8 mouse cellular contexts compared by ENCODE assay signal in the genomic region with DNA sequence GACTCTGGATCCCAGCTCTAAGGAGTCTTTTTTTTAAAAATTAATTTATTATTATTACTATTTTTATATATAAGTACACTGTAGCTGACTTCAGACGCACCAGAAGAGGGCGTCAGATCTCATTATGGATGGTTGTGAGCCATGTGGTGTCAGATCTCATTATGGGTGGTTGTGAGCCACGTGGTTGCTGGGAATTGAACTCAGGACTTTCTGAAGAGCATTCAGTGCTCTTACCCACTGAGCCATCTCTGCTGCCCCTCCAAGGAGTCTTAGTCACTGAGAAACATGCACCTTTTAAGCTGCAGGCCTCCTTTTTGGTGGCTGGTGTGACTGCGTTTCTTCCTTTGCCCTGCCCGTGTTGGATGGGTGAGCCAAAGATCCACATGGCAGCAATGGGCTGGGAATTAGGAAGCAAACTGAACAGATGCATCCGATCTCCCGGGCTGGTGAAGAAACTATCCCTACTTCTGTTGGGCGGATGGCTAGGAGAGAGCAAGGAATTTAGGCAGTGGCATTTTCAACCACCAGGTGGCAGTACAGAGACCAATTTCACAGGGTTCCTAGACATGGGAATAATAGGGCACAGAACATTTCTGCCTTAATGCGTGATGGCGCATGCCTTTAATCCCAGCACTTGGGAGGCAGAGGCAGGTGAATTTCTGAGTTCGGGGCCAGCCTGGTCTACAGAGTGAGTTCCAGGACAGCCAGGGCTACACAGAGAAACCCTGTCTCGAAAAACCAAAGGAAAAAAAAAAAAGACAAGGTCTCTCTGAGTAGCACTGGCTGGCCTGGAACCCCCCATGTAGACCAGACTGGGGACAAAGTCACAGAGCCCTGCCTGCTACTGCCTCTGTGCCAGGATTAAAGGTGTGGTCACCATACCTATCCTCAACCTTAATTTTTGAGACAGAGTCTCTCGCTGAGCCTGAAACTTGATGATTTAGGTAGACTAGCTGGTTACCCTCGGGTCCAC. TPM values are rescaled to one million over a fixed set of nuclear protein-coding genes. Genes with fewer than 3 reads are reported as not detected.
DNase-seq lines count a peak whose midpoint lies in the region; ATAC-seq lines count a peak whose summit lies in the region.

No protein-coding gene starts in this region.

- H3K4me1 ChIP-seq in midbrain, embryonic 10.5 days, result peaks cover 13% of the 10 kb centered on the region
- peaks cover 3% of the 10 kb centered on the region; the same call in 1 of the 2 replicates for H3K4me1 ChIP-seq in midbrain, embryonic 16.5 days (ENCODE audit: control insufficient read depth, insufficient read depth, low read length)
- H3K4me1 ChIP-seq in midbrain, embryonic 14.5 days (ENCODE audit: control insufficient read depth, insufficient read depth, low read length), result peaks cover 6% of the 10 kb centered on the region; the same call in 1 of the 2 replicates

- no peak overlapping the region for H3K4me2 ChIP-seq in midbrain, embryonic 16.5 days (ENCODE audit: low read length)
- no peak overlapping the region for H3K4me2 ChIP-seq in midbrain, embryonic 14.5 days (ENCODE audit: low read length)

- H3K27me3 ChIP-seq in midbrain, embryonic 10.5 days (ENCODE audit: low read depth, poor library complexity, severe bottlenecking), result no peaks in the 10 kb centered on the region
- H3K27me3 ChIP-seq in midbrain, embryonic 16.5 days (ENCODE audit: control insufficient read depth, insufficient read depth, low read depth, low read length), result no peaks in the 10 kb centered on the region
- H3K27me3 ChIP-seq in midbrain, embryonic 14.5 days (ENCODE audit: control insufficient read depth, insufficient read depth, low read length), result 0 out of 2 replicates have a peak, but pooled peaks cover 4% of the 10 kb centered on the region

- H3K27ac ChIP-seq in midbrain, embryonic 10.5 days (replicated peaks), result 0 out of 2 replicates have a peak overlapping the region, but pooled peaks have one; percentile 33
- no peak overlapping the region for H3K27ac ChIP-seq in midbrain, embryonic 16.5 days (ENCODE audit: low read length)
- no peak overlapping the region for H3K27ac ChIP-seq in midbrain, embryonic 14.5 days (replicated peaks; ENCODE audit: low read depth, low read length)

- no peaks in the 10 kb centered on the region for H3K9me3 ChIP-seq in midbrain, embryonic 10.5 days (replicated peaks)
- no peaks in the 10 kb centered on the region for H3K9me3 ChIP-seq in midbrain, embryonic 16.5 days (replicated peaks; ENCODE audit: control insufficient read depth, low read length, poor library complexity, severe bottlenecking)
- H3K9me3 ChIP-seq in midbrain, embryonic 14.5 days (ENCODE audit: control insufficient read depth, low read length), result no peaks in the 10 kb centered on the region

- intact Hi-C loops in left cerebral cortex, postnatal 36 days (cut with DNase I), result no loop called here

- H3K4me3 ChIP-seq in midbrain, embryonic 10.5 days, result no peak overlapping the region
- H3K4me3 ChIP-seq in midbrain, embryonic 16.5 days (ENCODE audit: low read depth, low read length), result no peak overlapping the region
- no peak overlapping the region for H3K4me3 ChIP-seq in midbrain, embryonic 14.5 days (replicated peaks; ENCODE audit: low read depth, low read length)

- H3K9ac ChIP-seq in midbrain, embryonic 16.5 days (ENCODE audit: low read depth, low read length), result no peak overlapping the region
- H3K9ac ChIP-seq in midbrain, embryonic 14.5 days (replicated peaks; ENCODE audit: low read length), result no peak overlapping the region

- no peaks in the 10 kb centered on the region for H3K36me3 ChIP-seq in midbrain, embryonic 10.5 days
- H3K36me3 ChIP-seq in midbrain, embryonic 16.5 days (ENCODE audit: control insufficient read depth, insufficient read depth, low read length), result no peaks in the 10 kb centered on the region
- H3K36me3 ChIP-seq in midbrain, embryonic 14.5 days (ENCODE audit: control insufficient read depth, insufficient read depth, low read length), result no peaks in the 10 kb centered on the region

- 34% methylated on average over 14 of the region's 14 CpGs for WGBS in midbrain, embryonic 10.5 days
- 31% methylated on average over 14 of the region's 14 CpGs for WGBS in midbrain, embryonic 16.5 days
- WGBS in midbrain, embryonic 14.5 days, result 35% methylated on average over 14 of the region's 14 CpGs

- ATAC-seq in midbrain, embryonic 16.5 days, result no peak
- no peak for ATAC-seq in midbrain, embryonic 14.5 days (ENCODE audit: low FRiP score, low TSS enrichment)

- peak; percentile 87 for DNase-seq in midbrain, embryonic 10.5 days (ENCODE audit: low spot score)
- peak; percentile 85 to 89 for DNase-seq in cerebellum, postnatal 4 days (ENCODE audit: low spot score in 2 of 2)
- DNase-seq in gastrocnemius, postnatal 25 days, result peak; percentile 73
- peak; percentile 86 for DNase-seq in kidney, adult 11 months
- DNase-seq in left cerebral cortex, postnatal 36 days (ENCODE audit: low spot score in 2 of 2), result peak; percentile 82 to 89
- peak; percentile 92 for DNase-seq in midbrain, embryonic 14.5 days
- peak; percentile 60 to 70 for DNase-seq in spleen, postnatal 36 days (ENCODE audit: low spot score in 2 of 2)

RNA-seq across cellular contexts. Expression of a gene that starts 4.4 kb away (rescaled TPM):
- 3.7 and 3.9 TPM in 2 replicates for polyA plus RNA-seq in midbrain, embryonic 10.5 days (2016; fragmentation: Nextera tagmentation; extraction: Ambion mirVana)
- polyA plus RNA-seq in midbrain, embryonic 16.5 days (2015; fragmentation: Nextera tagmentation; extraction: Ambion mirVana), result 4.5 and 4.7 TPM in 2 replicates
- total RNA-seq in gastrocnemius, postnatal 25 days (2021), result 1 to 10 TPM; 4.1 to 4.9 TPM
- total RNA-seq in left cerebral cortex, postnatal 36 days (2021), result 10 to 100 TPM; 67.4 to 74.6 TPM
- 5.4 and 6.1 TPM in 2 replicates for polyA plus RNA-seq in midbrain, embryonic 14.5 days (2014; fragmentation: Nextera tagmentation; extraction: Ambion mirVana)

RNA-seq across cellular contexts. Expression of a gene that starts 22.5 kb away (rescaled TPM):
- 1.3 TPM in 2 replicates for polyA plus RNA-seq in midbrain, embryonic 10.5 days (2016; fragmentation: Nextera tagmentation; extraction: Ambion mirVana)
- 9.6 and 10.6 TPM in 2 replicates for polyA plus RNA-seq in midbrain, embryonic 16.5 days (2015; fragmentation: Nextera tagmentation; extraction: Ambion mirVana)
- total RNA-seq in gastrocnemius, postnatal 25 days (2021), result under 1 TPM; 0.23 to 0.40 TPM
- total RNA-seq in left cerebral cortex, postnatal 36 days (2021), result 100 to 1,000 TPM; 139 to 161 TPM
- 8.8 and 9.6 TPM in 2 replicates for polyA plus RNA-seq in midbrain, embryonic 14.5 days (2014; fragmentation: Nextera tagmentation; extraction: Ambion mirVana)

RNA-seq across cellular contexts. Expression of a gene that starts 48.6 kb away (rescaled TPM):
- polyA plus RNA-seq in midbrain, embryonic 10.5 days (2016; fragmentation: Nextera tagmentation; extraction: Ambion mirVana), result 53.3 and 67.8 TPM in 2 replicates
- 2.4 TPM in 2 replicates for polyA plus RNA-seq in midbrain, embryonic 16.5 days (2015; fragmentation: Nextera tagmentation; extraction: Ambion mirVana)
- total RNA-seq in gastrocnemius, postnatal 25 days (2021), result under 1 TPM; 0.13 to 0.56 TPM
- under 1 TPM; 0.39 to 0.47 TPM for total RNA-seq in left cerebral cortex, postnatal 36 days (2021)
- 2.5 and 5.6 TPM in 2 replicates for polyA plus RNA-seq in midbrain, embryonic 14.5 days (2014; fragmentation: Nextera tagmentation; extraction: Ambion mirVana)

RNA-seq across cellular contexts. Expression of a gene that starts 54.3 kb away (rescaled TPM):
- 49.0 and 55.7 TPM in 2 replicates for polyA plus RNA-seq in midbrain, embryonic 10.5 days (2016; fragmentation: Nextera tagmentation; extraction: Ambion mirVana)
- 47.0 and 51.7 TPM in 2 replicates for polyA plus RNA-seq in midbrain, embryonic 16.5 days (2015; fragmentation: Nextera tagmentation; extraction: Ambion mirVana)
- 10 to 100 TPM; 13.9 to 15.0 TPM for total RNA-seq in gastrocnemius, postnatal 25 days (2021)
- total RNA-seq in left cerebral cortex, postnatal 36 days (2021), result 10 to 100 TPM; 46.7 to 63.5 TPM
- polyA plus RNA-seq in midbrain, embryonic 14.5 days (2014; fragmentation: Nextera tagmentation; extraction: Ambion mirVana), result 46.6 and 57.3 TPM in 2 replicates
